Mouse (Mus musculus): ENCODE measurements around the gene Ifitm6. TPM values are rescaled to one million over a fixed set of nuclear protein-coding genes. Genes with fewer than 3 reads are reported as not detected.
"Not testable (repeated sequence)": the region's sequence is repeated elsewhere in the genome, so short reads cannot be mapped to it uniquely, and the experiment has no call there.

Ifitm6 gene
- not detected for total RNA-seq (2022)

GRCm38 (mm10) chr7:141017824-141018223 lies at the start of gene Ifitm6:
Gene Ifitm6 (minus strand): TSS chr7:141017924.
- not testable (repeated sequence) for DNase-seq (ENCODE audit: low spot score in 2 of 2)

GRCm38 (mm10) chr7:141064576-141064975 lies 46.9 kb upstream of the Ifitm6 start:
- DNase-seq (ENCODE audit: low spot score in 2 of 2), result no peak

- DNase-seq (ENCODE audit: low spot score in 2 of 2), result no peak
These were observed 46.5 kb upstream of the Ifitm6 start for GRCm38 (mm10) chr7:141064175-141064574.

GRCm38 (mm10) chr7:141063353-141063752 lies 45.6 kb upstream of the Ifitm6 start:
- no peak for DNase-seq (ENCODE audit: low spot score in 2 of 2)

GRCm38 (mm10) chr7:141062525-141062924 lies 44.8 kb upstream of the Ifitm6 start:
- no peak for DNase-seq (ENCODE audit: low spot score in 2 of 2)

GRCm38 (mm10) chr7:141061269-141061692 lies 43.6 kb upstream of the Ifitm6 start:
- DNase-seq (ENCODE audit: low spot score in 2 of 2), result no peak

GRCm38 (mm10) chr7:141060426-141061242 lies 42.9 kb upstream of the Ifitm6 start, which contains the start of gene B4galnt4:
Gene B4galnt4 (plus strand): TSS chr7:141061104.
- DNase-seq (ENCODE audit: low spot score in 2 of 2), result no peak

GRCm38 (mm10) chr7:141059929-141060328 lies 42.2 kb upstream of the Ifitm6 start:
- DNase-seq (ENCODE audit: low spot score in 2 of 2), result no peak

GRCm38 (mm10) chr7:141058601-141059341 lies 41.0 kb upstream of the Ifitm6 start:
- no peak for DNase-seq (ENCODE audit: low spot score in 2 of 2)

GRCm38 (mm10) chr7:141057541-141057940 lies 39.8 kb upstream of the Ifitm6 start:
- DNase-seq (ENCODE audit: low spot score in 2 of 2), result no peak

GRCm38 (mm10) chr7:141056976-141057375 lies 39.3 kb upstream of the Ifitm6 start:
- no peak for DNase-seq (ENCODE audit: low spot score in 2 of 2)

GRCm38 (mm10) chr7:141055785-141056184 lies 38.1 kb upstream of the Ifitm6 start:
- no peak for DNase-seq (ENCODE audit: low spot score in 2 of 2)

- DNase-seq (ENCODE audit: low spot score in 2 of 2), result no peak
These were observed 34.7 kb upstream of the Ifitm6 start for GRCm38 (mm10) chr7:141052421-141052820.

- DNase-seq (ENCODE audit: low spot score in 2 of 2), result no peak
These were observed 34.3 kb upstream of the Ifitm6 start for GRCm38 (mm10) chr7:141052016-141052415.

GRCm38 (mm10) chr7:141051060-141051685 lies 33.4 kb upstream of the Ifitm6 start:
- DNase-seq (ENCODE audit: low spot score in 2 of 2), result no peak

GRCm38 (mm10) chr7:141049326-141049725 lies 31.6 kb upstream of the Ifitm6 start:
- DNase-seq (ENCODE audit: low spot score in 2 of 2), result no peak

GRCm38 (mm10) chr7:141048226-141049218 lies 30.8 kb upstream of the Ifitm6 start:
- peak; percentile 80 to 87 for DNase-seq (ENCODE audit: low spot score in 2 of 2)

- DNase-seq (ENCODE audit: low spot score in 2 of 2), result peak; percentile 66 to 81
These were observed 30.0 kb upstream of the Ifitm6 start for GRCm38 (mm10) chr7:141047581-141048225.

GRCm38 (mm10) chr7:141046931-141047580 lies 29.3 kb upstream of the Ifitm6 start:
- DNase-seq (ENCODE audit: low spot score in 2 of 2), result peak; percentile 28 to 39

GRCm38 (mm10) chr7:141042539-141042938 lies 24.8 kb upstream of the Ifitm6 start:
- no peak for DNase-seq (ENCODE audit: low spot score in 2 of 2)

All from gastrocnemius, adult 8-10 months (tissue).